Mouse (Mus musculus) embryo, embryonic 11 days (tissue): ENCODE results near the gene Trim56.

Experiments
- DNase-seq: peaks from one replicate; pipeline ENCODE4 v3.0.0-alpha.2; 2015

Trim56 gene

GRCm38 (mm10) chr5:137108111-137108510, 7.9 kb downstream of the Trim56 start:
- DNase-seq = no peak

- DNase-seq = no peak
These were observed 8.3 kb downstream of the Trim56 start for GRCm38 (mm10) chr5:137107670-137108069.

- peak; percentile 88 for DNase-seq
These were observed 9.0 kb downstream of the Trim56 start for GRCm38 (mm10) chr5:137107024-137107423.

DNA sequence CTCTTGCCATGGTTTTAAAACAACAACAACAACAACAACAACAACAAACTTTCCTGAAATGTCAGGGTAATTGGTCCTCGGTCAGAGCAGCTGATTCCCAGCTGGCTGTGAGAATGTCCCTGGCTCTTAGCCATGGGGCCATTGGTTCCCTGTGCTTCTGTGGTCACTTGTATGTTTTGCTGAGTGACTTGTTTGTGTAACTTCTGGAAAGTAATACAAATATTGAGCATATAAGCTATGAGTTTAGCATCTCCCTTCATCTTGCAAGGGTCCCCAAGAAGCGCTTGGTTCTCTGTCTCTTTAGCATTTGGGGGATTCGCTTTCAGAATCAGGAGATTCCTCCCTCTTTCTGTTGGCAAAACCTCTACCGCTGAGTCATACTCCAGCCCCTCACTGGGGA, 9.6 kb downstream of the Trim56 start:
- no peak for DNase-seq

GRCm38 (mm10) chr5:137103969-137104368, 12.0 kb downstream of the Trim56 start:
- DNase-seq = no peak

DNA sequence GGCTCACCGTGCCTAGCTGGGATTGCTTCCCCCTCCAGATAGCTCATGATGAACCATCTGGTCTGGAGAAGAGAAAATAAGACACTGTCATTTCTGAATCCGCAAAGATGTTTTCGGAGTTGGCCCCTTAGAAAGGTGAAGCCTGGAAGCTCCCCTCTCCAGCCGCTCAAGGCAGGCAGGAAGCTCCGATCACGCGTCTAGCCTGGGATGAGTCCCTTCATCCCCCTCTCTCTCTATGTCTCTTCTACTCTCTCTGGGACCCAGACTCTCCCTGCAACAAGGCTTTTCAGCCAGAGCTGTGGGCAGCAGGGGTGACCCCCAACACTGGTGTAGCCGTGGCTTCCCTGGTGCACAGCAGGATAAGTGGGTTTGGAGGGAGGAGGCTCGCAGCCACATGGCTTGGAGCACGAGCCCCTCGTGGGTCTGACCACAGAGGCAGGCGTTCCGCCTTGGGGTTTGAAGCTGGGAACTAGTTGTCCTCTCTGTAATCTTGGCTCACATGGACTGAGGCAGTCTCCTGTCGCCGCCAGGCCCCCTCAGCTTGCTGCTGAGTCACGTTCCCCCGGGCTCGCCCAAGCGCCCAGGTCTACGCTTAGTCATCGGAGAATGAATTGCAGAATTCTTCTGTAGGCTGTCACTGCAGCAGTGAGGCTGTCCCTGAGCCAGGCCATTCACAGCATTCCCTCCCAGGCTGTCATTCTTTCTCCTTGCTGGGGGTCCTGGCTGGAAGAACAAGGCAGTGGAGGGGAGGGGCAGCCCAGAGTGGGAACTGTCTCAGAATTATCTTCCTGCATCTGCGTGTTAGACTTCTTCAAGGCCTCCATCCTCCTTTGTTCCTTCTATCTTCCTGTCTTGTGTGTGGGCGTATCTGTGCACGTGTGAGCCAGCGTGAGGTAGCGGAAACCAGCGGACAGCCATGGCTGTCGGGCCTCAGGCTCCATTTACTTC, 13.2 kb downstream of the Trim56 start:
- no peak for DNase-seq

DNA sequence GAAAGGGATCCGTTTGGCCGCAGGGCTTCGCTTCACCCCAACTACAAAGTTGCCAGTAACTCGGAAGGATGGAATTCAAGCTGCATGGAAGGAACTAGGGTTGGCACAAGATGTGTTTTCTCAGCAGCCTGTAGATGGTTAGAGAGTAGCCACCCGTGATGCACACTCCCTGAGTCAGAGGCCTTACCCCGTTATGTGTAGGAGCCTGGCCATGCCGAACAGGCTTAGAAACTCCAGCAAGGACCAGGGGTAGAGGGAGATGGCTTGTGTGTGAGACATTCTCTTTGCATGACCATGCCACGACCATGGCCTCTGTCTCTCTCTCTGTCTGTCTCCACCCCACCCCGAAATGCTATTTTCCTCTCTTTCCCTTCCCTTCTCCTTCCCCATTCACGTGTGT, 13.9 kb downstream of the Trim56 start:
- no peak for DNase-seq

DNA sequence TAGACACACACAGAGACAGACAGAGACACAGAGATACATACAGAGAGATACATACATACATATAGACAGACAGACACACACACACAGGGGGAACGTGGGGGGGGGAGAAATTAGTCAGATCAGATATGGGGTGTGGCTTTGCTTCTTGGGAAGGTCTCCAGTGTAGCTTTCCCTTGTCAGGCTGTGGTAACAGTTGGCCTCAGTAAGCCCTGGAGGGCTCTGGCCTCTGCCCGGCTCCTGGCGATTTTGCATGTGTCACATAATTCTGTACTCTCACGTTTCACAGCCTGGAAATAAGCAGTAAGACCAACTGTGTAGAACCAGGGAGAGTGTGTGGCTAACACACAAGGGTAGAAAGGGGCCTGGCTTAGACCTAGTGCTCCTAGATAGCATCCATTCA, 15.3 kb downstream of the Trim56 start:
- DNase-seq = no peak

GRCm38 (mm10) chr5:137098418-137098817, 17.6 kb downstream of the Trim56 start:
- DNase-seq = no peak

DNA sequence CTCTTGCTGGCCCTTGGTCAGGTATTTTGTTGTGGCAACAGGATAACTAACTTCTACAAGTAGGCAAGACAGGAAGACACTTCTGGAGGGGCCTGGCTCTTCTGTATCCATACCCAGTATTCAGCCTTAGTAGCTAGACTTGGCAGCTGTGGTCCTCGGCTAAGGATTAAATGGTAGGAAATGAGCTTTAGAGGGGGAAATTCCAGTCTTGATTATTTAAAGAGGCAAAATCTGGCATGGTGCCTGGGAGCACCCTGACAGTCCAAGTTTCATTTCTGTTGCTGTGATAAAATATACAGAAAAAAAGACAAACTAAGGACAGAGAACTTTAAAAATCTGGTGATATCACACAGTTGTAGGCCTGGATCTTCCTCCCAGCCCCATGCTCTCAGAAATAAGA, 20.0 kb downstream of the Trim56 start:
- no peak for DNase-seq

DNA sequence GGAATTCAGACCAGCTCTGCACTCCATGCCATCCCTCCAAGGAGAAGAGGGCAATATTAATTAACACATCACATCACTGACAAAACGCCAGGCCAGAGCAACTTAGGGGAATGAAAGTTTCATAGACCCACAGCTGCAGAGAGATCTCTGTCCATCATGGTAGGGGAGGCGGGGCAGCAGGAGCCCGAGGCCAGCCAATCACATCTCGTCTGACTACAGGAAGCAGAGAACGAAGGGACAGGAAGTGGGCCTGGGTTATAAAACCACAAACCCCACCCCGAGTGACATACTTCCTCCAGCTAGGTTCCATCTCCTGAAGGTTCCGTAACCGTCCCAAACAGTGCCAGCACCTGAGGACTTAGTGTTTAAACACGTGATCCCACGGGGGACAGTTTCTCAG, 20.9 kb downstream of the Trim56 start:
- DNase-seq = no peak

GRCm38 (mm10) chr5:137093720-137094119, 22.3 kb downstream of the Trim56 start:
- DNase-seq = peak; percentile 14

DNA sequence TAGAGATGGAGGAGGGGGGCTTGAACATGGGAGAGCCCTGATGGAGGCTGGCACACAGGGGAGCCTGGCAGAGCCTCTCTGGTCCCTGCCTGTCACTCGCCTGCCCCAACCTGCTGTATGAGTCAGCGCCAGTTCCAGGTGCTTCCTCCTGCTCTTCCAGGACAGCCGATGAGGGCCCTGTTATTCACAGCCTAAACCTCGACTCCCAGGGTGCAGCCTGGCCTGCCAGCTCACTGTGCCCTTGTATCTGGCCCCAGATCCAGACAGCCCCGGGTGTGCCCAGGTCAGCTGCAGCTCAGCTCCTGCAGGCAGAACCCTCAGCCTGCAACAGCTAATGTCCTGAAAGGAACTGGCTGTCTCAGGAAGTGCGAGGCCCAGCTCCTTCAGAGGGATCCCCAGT, 24.4 kb downstream of the Trim56 start:
- no peak for DNase-seq

- no peak for DNase-seq
These were observed 25.1 kb downstream of the Trim56 start for GRCm38 (mm10) chr5:137090870-137091269.

DNA sequence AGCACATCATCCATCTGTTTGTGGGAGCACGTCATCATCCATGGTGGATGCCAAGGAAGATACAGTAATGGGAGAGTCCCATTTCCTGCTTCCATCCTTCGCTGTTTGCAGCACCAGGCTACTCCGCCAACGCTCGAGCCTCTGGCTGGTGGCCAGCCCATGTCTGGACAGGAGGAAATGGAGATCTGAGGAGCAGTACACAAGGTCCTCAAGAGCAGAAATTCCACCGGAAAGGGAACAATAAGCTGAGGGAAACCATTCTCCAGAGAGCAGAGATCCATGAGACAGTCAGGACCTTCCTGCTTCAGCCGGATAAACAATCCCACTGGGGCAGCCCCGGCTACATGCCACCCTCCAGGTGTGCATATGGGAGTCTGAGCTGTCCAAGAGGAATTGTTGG, 28.6 kb downstream of the Trim56 start:
- no peak for DNase-seq

GRCm38 (mm10) chr5:137085731-137086130, 30.3 kb downstream of the Trim56 start:
- no peak for DNase-seq

DNA sequence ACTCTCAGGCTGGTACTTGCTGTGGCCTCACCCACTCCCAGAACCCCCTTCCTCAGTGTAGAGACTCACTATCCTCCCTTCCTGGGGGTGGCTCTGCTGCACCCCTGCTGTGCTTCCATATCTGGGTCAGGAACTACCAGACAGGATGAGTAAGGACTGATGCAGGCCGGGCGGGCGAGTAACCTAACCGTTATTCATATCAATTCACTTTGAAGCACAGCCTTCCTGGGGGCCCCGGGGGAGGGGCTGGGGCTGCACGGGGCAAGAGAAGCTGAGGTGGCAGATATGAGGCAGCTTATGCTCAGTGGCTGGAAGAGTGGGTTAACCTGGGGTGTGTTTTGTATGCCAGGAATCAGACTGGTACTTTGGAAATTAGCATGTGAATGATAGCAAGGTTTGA, 31.0 kb downstream of the Trim56 start:
- DNase-seq = no peak

GRCm38 (mm10) chr5:137083051-137083450, 33.0 kb downstream of the Trim56 start:
- DNase-seq = no peak

DNA sequence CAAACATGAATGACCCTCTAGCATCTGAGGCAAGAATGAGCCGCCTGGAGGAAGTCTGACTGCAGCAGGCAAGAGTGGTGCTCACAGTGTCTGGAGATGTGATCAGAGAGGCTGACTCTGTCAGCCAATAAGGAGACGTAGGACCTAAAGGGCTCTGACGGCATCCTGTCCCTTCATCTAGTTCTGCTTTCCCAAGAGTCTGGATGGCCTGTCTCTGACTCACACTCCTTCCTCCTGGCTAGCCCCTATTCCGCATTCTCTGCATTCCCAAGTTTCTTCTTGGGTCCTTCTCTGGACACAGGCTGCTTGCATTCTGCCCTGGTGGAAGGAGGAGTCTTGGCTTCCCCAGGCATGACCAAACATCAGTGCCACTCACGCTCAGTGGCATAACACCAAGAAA, 36.2 kb downstream of the Trim56 start:
- peak; percentile 12 for DNase-seq

DNA sequence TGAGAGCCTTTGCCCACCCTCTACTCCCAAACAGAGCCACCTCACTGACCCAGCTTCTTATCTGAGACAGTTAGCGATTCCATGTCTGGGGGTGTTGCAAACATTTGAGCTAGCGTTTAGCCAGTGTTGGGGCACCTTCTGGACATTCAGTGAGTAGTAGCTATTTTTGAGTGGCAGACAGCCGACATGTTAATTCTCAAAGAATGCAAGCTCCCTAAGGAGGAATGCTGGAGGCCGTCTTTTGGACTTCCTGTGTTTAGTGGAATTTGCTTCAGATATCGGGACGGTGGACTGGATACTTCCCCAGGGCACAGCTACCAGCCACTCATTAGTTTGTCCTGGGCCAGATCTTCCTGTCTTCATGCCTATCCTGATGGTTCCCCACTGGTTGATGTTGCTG, 37.4 kb downstream of the Trim56 start:
- peak; percentile 12 for DNase-seq

DNA sequence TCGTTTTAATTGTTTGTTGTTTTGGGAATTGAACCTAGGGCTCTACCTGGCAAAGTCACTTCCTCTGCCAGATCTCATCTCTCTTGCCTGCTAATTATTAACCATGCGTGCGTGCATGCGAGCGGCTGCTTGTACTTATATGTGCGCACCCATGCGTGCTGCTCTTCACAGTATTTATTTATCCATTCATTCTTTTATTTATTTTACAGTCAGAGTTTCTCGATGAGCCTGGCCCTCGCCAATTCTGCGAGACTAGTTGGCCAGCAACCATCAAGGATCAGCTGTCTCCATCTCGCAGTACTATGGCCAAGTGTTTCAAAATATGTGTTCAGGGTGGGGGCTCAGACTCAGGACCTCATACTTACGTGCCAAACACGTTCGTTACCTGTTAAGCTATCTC, 38.0 kb downstream of the Trim56 start:
- no peak for DNase-seq

GRCm38 (mm10) chr5:137077187-137077586, 38.8 kb downstream of the Trim56 start:
- no peak for DNase-seq

DNA sequence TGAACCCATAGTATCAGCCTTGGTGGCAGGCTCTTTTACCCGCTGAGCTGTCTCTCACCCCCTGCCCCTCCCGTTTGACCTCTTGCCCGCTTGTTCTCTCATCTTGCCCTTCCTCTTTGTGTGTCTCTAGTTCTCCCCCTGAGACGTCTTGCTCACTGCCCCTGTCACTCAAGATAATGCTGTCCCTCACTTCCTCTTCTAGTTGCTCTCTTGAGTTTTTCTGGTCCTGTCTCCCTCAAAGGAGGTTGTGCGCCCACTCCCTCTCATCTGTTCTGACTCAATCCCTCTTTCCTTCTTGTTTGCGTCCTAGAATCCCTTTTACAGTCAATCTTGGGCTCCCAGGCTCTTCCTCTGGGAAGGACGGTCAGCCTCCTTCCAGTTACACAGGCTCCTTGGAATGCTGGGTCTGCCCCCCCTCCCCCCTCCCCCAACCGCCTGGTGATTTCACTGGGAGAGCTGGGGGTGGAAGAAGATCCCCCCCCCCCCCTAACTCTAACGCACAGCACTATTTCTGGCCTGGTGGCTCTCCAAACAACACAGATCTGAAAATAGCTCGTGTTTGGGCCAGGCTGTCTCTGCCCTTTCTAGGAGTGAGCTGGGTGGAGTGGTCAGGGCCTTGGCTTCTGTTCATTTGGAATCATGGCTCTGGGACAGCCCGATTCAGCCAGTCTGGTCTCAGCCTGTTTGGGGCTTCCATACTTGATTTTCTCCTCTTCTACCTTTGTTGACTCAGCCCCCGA, 39.6 kb downstream of the Trim56 start:
- DNase-seq = peak; percentile 13

- no peak for DNase-seq
These were observed 40.3 kb downstream of the Trim56 start for GRCm38 (mm10) chr5:137075726-137076125.
